In genomic region chr16:72218021-72218420, GRCm38 (mm10) we compare ENCODE assay signal across 10 mouse cellular contexts.
A peak's percentile ranks its signal among the peaks of the same experiment; 100 is the strongest.
DNase-seq lines count a peak whose midpoint lies in the region; ATAC-seq and TF ChIP-seq lines count a peak whose summit lies in the region.
"Had no signal": no experiment of that assay in that cellular context is flagged by ENCODE, and none has a peak within 500 bp of the region (broad histone marks: within the 10 kb centered on the region; RNA-seq: fewer than 3 reads in every experiment).

No protein-coding gene starts in this region.

- no peak overlapping the region for H3K9ac ChIP-seq in kidney, postnatal 0 days (ENCODE audit: low read depth, low read length)
- no peak overlapping the region for H3K9ac ChIP-seq in kidney, embryonic 15.5 days
- no peak overlapping the region for H3K9ac ChIP-seq in ES-E14 (ENCODE audit: insufficient read depth, low read depth, low read length, poor library complexity, severe bottlenecking)
- H3K9ac ChIP-seq: midbrain, embryonic 12.5 days had no signal

- H3K4me2 ChIP-seq in kidney, postnatal 0 days (ENCODE audit: low read length), result no peak overlapping the region
- no peak overlapping the region for H3K4me2 ChIP-seq in kidney, embryonic 15.5 days
- H3K4me2 ChIP-seq: midbrain, embryonic 12.5 days had no signal

- ATAC-seq in CD4-positive, CD25-positive, alpha-beta regulatory T cell, adult 4 months, result no peak
- no peak for ATAC-seq in kidney, postnatal 0 days (replicated peaks; ENCODE audit: low FRiP score, low read depth)
- no peak; the same call in 1 of the 2 replicates for ATAC-seq in kidney, embryonic 15.5 days (replicated peaks; ENCODE audit: low FRiP score)

- H3K36me3 ChIP-seq in kidney, postnatal 0 days (ENCODE audit: insufficient read depth, low read length), result no peaks in the 10 kb centered on the region
- no peaks in the 10 kb centered on the region for H3K36me3 ChIP-seq in kidney, embryonic 15.5 days
- no peaks in the 10 kb centered on the region for H3K36me3 ChIP-seq in ES-E14 (ENCODE audit: control insufficient read depth, insufficient read depth, low read length, poor library complexity, severe bottlenecking)
- H3K36me3 ChIP-seq: midbrain, embryonic 12.5 days had no signal

- peak; percentile 37 for DNase-seq in CD4-positive, CD25-positive, alpha-beta regulatory T cell, adult 2 months (ENCODE audit: low read depth, low spot score)
- DNase-seq in kidney, postnatal 0 days (ENCODE audit: low spot score), result peak; percentile 85
- peak; percentile 6 for DNase-seq in ES-E14 (ENCODE audit: low read depth, low spot score)
- peak; percentile 2 for DNase-seq in fibroblast of lung, adult 2 months (ENCODE audit: low read depth)
- DNase-seq in cerebellum, postnatal 4 days (ENCODE audit: low spot score in 2 of 2), result no peak
- DNase-seq in thymus, postnatal 4 days, result no peak
- DNase-seq: layer of hippocampus, adult 9-11 months had no signal

- no peaks in the 10 kb centered on the region for H3K27me3 ChIP-seq in kidney, postnatal 0 days (ENCODE audit: insufficient read depth, low read length)
- H3K27me3 ChIP-seq in kidney, embryonic 15.5 days, result no peaks in the 10 kb centered on the region
- H3K27me3 ChIP-seq: midbrain, embryonic 12.5 days had no signal

- 4% methylated on average over 3 of the region's 3 CpGs for WGBS in kidney, postnatal 0 days
- 2% methylated on average over 3 of the region's 3 CpGs for WGBS in kidney, embryonic 15.5 days

- TF ChIP-seq CTCF in kidney, postnatal 0 days (IDR thresholded peaks at IDR 0.05; ENCODE audit: low read depth), result peak; percentile 94

- H3K4me3 ChIP-seq in kidney, postnatal 0 days (replicated peaks; ENCODE audit: low read depth, low read length), result no peak overlapping the region
- no peak overlapping the region for H3K4me3 ChIP-seq in kidney, embryonic 15.5 days (replicated peaks)
- no peak overlapping the region for H3K4me3 ChIP-seq in ES-E14 (ENCODE audit: insufficient read depth in 1 of 2, low read depth in 1 of 2, low read length in 2 of 2, poor library complexity in 1 of 2, severe bottlenecking in 1 of 2)
- H3K4me3 ChIP-seq: midbrain, embryonic 12.5 days had no signal

- H3K27ac ChIP-seq in kidney, postnatal 0 days, result no peak overlapping the region
- no peak overlapping the region for H3K27ac ChIP-seq in kidney, embryonic 15.5 days
- no peak overlapping the region for H3K27ac ChIP-seq in ES-E14 (ENCODE audit: insufficient read depth, low read depth, low read length, poor library complexity, severe bottlenecking)
- H3K27ac ChIP-seq: midbrain, embryonic 12.5 days had no signal

- no peaks in the 10 kb centered on the region for H3K4me1 ChIP-seq in kidney, postnatal 0 days (replicated peaks; ENCODE audit: insufficient read depth, low read length)
- H3K4me1 ChIP-seq in kidney, embryonic 15.5 days, result no peaks in the 10 kb centered on the region
- no peaks in the 10 kb centered on the region for H3K4me1 ChIP-seq in ES-E14 (ENCODE audit: control insufficient read depth in 2 of 2, insufficient read depth in 2 of 2, low read length in 2 of 2, poor library complexity in 1 of 2)

- in situ Hi-C loops in ES-E14 (cut with MboI; ENCODE audit: low sequenced_read_pairs in 2 of 2, unreplicated experiment in 2 of 2), result loop anchor here in 1 of 2 experiments (25.0 kb wide), 1 partner anchor 956 kb away; no protein-coding TSS in a partner anchor

- H3K9me3 ChIP-seq in kidney, postnatal 0 days (replicated peaks; ENCODE audit: low read length), result no peaks in the 10 kb centered on the region
- H3K9me3 ChIP-seq in kidney, embryonic 15.5 days (replicated peaks), result no peaks in the 10 kb centered on the region
- H3K9me3 ChIP-seq in ES-E14 (ENCODE audit: control insufficient read depth, insufficient read depth, low read depth, low read length), result no peaks in the 10 kb centered on the region
- H3K9me3 ChIP-seq: midbrain, embryonic 12.5 days had no signal

TF ChIP-seq in ES-E14, 5 proteins besides CTCF, POLR2A, EP300 and RAD21:
- TF ChIP-seq MAFK (IDR thresholded peaks at IDR 0.05; ENCODE audit: insufficient read depth, low read depth, low read length) (no peak), HCFC1 (IDR thresholded peaks at IDR 0.05; ENCODE audit: borderline replicate concordance, insufficient read depth, low read length) (no peak), ZC3H11A (IDR thresholded peaks at IDR 0.05; ENCODE audit: borderline replicate concordance, low read depth, low read length) (no peak), CHD2 (IDR thresholded peaks at IDR 0.05; ENCODE audit: low read depth, low read length) (no peak), ZNF384 (IDR thresholded peaks at IDR 0.05; ENCODE audit: low read depth, low read length) (no peak)

Comparison
In these comparisons a context has a peak if more than half of its experiments do, and no peak if none do; other contexts are left out.
1. DNase-seq: peak in CD4-positive, CD25-positive, alpha-beta regulatory T cell, adult 2 months (single experiment), kidney, postnatal 0 days (single experiment), ES-E14 (single experiment) and fibroblast of lung, adult 2 months (single experiment); none in cerebellum, postnatal 4 days (0 of 2) and thymus, postnatal 4 days (single experiment).